Mouse (Mus musculus): ENCODE measurements around the gene Gm6482.
"Not testable (repeated sequence)": the region's sequence is repeated elsewhere in the genome, so short reads cannot be mapped to it uniquely, and the experiment has no call there.

The Gm6482 gene

DNA sequence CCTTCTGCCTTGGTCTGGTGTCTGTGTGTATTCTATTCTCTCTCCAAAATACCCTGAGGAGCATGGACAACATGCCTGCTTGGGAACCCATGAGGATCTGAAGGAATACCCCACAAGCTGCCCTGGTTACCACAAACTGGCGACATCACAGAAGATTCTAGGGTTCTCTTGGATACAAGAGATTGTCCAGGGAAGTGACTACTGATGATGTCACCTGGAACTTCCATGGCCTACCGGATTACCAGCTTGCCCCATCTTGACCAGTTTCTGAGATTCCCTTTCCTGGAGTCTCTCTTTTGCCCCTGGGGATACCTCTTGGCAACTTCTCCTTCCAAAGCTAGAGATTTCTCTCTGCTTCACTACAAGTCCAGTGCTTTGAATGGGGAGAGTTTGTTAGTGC is at the start of gene Gm6482:
Gene Gm6482 (minus strand): TSS at position 101 of the 400 bp plus-strand sequence.
- DNase-seq: not testable (repeated sequence)

- DNase-seq: not testable (repeated sequence)
These were observed 45.3 kb upstream of the Gm6482 start, which contains the start of gene Gm7954 for GRCm38 (mm10) chr14:41453418-41453817. TSS of gene Gm7954 (minus strand) at chr14:41453518.

DNA sequence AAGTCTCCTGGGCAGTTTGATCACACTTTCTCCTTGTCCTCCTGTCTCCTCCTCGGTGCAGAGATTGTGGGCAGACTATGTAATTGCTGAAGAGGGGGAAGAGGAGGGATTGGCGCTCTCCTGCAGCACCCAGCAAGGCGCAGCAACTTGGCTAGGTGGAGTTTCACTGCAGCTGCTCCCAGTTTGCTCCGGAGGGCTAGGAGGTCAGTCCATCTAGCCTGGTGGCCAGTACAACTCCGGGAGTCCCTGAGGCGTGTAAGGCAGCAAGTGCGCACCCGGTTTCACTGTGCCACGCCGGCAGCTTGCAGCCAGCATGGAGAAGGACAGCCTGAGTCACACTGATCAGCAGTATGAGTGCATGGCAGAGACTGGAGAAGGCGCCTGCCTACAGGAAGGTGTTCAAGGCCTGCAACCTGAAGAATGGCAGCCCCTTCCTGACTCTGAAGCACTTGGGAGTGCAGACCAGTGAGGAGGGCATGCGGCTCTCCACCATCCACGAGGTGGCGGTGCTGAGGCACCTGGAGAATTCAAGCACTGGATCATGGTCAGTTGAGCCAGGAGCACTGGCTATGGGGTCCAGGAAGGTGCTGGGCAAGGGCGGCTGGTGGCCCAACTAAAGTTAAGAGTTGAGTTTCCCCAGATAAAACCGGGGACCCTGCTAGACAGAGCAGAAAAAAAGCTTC is 17.5 kb upstream of the Gm6482 start:
- DNase-seq: peak; percentile 1

DNA sequence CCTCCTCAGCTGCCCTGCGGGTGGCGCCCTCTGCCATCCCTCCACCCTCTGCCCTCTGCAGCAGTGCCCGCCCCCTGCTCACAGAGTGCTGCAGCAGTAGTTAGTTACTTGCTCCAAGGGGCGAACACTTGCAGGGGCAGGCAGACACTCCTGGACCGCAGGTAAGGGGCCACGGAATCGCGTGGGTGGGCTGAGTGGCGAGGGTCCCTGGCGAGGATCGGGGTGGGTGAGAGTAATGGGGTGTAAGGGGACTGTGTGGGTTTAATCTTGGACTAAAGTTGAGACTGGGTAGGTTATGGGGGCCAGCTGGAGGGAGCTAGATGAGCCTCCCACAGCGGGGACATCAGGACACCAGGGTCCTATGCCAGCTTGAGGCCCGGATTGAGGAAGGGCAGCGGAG is 16.6 kb upstream of the Gm6482 start:
- not testable (repeated sequence) for DNase-seq

- DNase-seq: not testable (repeated sequence)
These were observed 21.8 kb downstream of the Gm6482 start, which contains the start of gene Gm7945 for GRCm38 (mm10) chr14:41386279-41386678. TSS of gene Gm7945 (minus strand) at chr14:41386379.

All from right cerebral cortex, postnatal 4 days (tissue).